Mouse (Mus musculus): ENCODE data around the gene Cdh3.
A peak's percentile ranks its signal among the peaks of the same experiment; 100 is the strongest.

Gene Cdh3

DNA sequence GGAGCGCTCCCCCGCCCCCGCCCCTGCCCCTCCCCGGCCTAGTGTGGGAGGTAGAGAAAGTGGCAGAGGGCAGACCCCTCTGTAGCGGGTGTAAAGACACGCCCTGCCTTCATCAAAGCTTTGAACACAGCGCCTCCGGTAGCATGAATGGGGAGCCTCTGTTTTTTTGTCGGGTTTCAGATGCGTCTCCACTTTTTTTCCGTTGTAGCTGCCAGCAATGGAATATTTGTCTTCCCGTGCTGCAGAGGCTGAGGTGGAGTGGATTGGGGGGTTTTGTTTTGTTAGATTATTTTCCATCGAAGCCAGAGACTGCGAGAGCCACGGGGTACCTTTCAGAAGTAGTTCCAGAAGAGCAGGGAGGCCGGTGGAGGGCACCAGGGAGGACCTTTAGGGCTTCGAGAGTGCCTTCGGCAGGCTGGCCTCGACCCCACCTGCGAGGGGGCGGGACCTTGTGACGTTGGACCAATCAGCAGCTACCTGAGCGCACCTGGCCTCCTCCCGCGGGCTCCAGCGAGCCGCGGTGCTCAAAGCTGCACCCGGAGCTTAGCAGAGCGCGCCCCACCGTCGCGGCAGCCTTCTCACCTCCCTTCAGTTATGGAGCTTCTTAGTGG lies at the start of gene Cdh3:
TSS of gene Cdh3 (plus strand) at position 527 of the 611 bp plus-strand sequence.
- no peak for DNase-seq (ENCODE audit: extremely low spot score, low read depth, low spot score)

DNA sequence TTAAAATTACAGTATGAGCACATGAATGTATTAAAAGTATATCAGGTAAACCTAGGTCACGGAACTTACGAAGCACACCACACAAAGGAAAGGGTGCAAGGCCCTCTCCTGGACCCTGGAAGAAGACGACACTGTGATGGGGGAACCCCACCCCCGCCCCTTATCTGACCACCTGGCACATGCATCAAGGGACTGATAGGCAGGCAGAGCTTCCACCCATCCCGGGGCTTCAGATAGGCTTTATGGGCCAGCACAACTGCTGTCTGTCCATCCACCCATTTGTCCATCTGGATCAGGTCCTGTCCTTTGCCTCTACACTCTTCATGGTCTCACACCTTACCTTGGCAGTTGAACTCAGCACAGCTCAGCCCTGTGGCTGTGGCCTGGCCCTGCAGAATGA lies 48.6 kb upstream of the Cdh3 start:
- DNase-seq (ENCODE audit: extremely low spot score, low read depth, low spot score): no peak

DNA sequence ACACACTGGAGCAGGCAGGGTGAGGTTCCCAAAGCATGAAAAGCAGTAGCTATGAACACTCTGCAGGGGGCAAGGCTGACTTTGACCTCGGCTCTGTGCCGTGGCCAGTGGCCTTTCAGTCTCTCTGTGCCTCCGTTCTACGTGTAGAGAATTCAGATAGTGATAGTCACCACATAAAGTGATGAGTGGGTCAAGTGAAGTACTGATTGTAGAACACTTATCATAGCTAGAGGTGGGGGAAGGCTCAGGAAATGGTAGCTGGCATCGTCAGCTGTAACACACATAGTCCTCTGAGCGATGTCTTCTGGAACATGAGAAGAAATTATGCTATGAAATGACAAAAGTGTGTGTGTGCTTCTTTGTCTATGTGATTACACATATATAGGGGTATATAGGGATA lies 46.9 kb upstream of the Cdh3 start:
- DNase-seq (ENCODE audit: extremely low spot score, low read depth, low spot score): no peak

DNA sequence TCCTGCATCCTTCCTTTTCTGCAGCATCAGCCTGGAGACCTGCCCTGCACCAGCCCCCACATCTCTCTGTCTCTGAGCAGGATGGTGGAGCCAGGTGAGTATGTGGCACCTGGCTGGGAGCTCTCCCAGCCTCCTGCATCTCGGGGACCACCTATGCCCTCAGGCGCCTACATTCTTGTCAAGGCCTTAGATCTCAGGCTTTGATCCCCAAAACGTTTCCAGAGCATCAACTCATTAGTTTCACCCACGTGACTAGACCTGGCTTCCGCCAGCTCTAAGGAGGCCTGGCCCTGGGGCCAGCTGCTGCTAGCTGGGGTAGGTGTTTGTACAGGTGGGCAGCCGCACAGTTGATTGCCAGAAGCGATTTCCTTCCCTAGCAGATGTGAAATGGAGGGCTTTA lies 41.2 kb upstream of the Cdh3 start:
- DNase-seq (ENCODE audit: extremely low spot score, low read depth, low spot score): peak; percentile 26

DNA sequence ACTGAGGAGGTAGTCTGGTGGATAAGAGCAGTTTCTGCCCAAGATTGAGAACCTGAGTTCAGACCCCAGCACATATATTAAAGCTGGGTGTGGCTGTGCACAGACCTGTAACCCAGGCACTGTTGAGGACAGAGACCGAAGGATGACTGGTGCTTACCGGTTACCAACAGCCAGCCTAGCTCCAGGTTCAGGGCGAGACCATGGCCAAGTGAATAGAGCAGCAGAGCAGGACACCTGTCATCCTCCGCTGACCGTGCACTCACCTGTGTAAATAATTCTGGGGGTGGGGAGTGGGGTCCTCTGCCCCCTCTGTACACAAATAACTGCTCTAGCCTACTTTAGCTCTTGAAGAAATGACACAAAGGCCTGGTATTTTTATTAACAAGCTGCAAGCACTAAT lies 36.7 kb upstream of the Cdh3 start:
- DNase-seq (ENCODE audit: extremely low spot score, low read depth, low spot score): no peak

DNA sequence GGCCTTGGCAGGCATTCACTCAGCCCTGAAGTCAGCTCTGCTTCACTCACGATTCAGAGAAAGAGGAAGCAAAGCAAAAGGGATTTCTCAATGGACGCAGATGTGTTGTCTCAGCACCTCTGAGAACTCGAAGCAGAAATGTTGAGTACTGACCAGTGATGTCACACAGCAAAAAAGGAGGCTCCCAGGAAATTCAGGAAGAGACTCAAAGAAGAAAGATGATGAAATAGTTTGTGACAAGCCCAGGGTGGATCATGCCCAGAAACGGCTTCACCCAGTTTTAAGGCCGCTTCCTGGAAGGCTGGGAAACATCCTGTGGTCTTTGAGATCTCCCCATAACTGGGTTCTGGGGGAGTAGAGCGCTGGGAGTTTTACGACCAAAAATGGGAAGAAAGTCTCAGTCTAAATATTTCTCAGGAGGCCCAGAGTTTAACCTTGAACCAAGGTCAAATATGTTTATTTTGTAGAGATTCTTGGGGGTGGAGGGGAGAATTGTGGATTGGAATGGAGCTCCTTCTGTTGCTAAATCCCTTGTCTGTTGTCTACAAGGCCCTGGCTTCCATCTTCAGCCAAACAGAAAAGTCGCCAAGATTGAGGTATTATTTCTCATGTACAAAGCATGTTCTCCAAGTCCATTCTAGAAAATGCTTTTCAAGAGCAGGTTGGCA lies 10.5 kb upstream of the Cdh3 start, which contains the start of gene 6030452D12Rik:
TSS of gene 6030452D12Rik (plus strand) at position 505 of the 668 bp plus-strand sequence.
- no peak for DNase-seq (ENCODE audit: extremely low spot score, low read depth, low spot score)

DNA sequence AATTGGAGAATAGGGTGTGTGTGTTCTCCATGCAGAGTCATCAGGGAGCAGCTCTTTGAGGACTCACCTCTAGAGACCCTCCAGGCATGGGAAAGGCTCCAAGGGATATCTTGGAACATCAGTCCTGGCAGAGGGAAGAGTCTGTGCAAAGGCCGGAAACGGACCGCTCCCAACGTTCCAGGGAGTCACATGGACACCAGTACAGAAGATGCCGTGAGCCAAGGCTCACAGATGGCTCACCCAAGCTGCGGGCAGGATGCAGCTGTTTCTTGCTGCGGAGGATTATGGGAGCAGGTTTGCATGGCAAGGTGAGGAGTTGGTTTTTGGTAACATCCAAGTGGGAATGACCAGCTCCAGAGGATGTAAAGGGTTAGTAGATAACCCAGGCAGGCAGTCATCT lies 6.5 kb upstream of the Cdh3 start:
- DNase-seq (ENCODE audit: extremely low spot score, low read depth, low spot score): no peak

DNA sequence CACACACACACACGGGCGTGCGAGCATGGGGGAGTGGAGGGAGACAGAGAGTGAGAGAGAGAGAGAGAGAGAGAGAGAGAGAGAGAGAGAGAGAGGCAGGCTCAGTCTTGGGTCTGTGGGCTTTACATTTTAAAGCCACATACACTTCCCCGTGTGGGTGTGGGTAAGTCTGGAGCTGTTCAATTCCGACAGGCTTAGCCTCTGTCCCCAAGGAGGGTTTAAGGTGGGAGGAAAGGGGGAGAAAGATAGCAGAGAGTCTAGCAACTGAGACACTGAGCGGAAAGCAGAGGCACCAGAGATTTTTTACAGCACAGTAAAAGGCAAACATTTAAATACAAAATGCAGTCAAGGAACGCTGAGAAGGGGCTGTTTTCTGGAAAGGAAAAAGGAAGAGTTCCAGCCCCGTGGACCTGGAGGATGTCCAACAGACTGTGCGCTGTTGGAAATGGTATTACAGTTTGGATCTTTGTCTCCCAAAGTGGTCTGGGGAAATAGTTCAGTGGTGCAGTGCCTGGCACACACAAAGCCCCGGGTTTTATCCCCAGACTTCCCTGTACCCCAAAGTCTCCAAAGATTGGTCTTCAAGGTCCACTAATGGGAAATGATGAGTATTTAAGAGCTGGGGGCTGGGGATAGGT lies 5.2 kb upstream of the Cdh3 start:
- no peak for DNase-seq (ENCODE audit: extremely low spot score, low read depth, low spot score)

DNA sequence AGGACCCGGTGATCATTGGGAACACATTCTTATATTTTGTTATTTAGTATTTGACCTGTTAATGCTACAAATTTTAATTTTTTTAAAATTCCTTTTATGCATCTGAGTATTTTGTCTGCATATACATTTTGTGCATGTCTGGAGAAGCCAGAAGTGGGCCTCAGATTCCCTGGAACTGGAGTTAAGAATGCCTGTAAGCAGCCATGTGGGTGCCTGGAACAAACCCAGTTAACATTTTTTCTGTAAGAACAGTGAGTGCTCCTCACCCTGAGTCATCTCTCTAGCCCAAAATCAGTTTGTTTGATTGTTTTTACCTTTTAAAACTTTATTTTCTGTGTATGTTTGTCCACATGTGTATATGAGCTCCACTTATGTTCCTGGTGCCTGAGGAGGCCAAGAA lies 4.6 kb upstream of the Cdh3 start:
- no peak for DNase-seq (ENCODE audit: extremely low spot score, low read depth, low spot score)

DNA sequence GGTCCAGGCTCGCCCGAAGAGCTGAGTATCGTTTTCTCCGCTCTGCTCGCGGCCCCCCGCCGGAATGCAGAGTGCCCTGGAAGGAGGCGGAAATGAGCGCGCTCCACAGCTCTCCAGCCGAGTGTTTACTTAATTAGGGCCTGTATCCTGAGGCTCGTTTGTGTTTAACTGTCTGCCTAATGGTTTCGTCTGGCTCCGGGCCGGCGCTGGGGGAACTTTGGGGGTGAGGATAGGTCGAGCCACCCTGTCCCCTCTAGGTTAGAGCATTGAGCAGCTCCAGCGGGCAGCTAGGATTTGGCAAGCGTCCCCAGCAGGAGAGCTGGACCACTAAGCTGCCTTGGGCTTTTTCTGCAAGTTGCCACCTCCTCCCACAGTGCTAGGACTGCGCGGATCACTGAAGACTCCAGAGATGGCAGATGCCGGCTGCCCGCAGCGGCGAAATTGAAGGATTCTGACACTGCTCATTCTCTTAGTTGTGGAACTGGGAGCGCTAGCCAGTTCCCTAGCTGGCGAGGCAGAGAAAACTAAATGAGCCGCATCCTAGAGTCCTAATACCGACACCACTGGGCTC lies 2.8 kb upstream of the Cdh3 start:
- no peak for DNase-seq (ENCODE audit: extremely low spot score, low read depth, low spot score)

DNA sequence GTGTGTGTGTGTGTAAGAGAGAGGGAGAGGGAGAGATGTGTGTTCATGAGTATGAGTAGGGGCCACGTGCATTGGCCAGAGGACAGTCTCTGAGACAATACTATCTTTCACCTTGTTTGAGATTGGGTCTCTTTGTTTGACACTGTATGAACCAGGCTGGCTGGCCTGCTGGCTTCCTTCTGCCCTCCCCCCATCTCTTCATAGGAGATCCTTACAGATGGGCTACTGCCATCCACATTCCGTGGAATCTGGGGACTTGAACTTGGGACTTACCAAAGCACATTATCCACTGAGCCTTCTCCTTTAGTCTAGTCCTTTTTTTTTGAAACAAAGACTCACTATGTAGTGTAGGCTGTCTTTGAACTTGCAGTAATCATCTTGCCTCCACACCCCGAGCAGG lies 2.2 kb upstream of the Cdh3 start:
- DNase-seq (ENCODE audit: extremely low spot score, low read depth, low spot score): no peak

DNA sequence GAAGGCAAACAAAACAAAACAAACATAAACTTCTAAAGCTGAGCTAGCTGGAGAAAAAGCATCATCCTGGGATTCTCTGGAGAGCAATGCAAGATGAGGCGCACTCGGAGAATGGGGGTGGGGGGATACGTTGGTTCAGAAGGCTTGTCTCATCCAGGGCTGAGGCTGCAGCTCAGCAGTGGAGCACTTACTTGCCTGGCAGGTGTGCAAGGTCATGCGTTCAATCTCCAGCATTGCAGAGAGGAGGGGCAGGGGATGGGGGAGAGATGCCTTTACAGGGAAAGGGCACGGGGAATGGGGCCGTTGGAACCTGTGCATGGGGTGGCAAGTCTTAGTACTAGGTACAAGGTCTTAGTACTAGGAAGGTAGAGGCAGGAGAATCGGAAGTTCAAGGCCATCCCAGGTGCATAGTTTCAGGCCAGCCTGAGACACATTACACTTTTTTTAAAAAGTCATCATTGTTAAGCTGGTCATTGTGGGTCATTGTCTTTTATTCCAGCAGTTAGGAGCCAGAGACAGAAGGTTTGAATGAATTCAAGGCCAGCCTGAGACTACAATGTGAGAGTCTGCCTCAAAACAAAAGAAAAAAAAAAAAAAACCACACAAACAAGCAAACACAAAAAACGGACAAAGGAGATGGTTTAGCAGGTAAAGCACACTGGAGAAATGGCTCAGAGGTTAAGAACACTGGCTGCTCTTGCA lies 1.5 kb upstream of the Cdh3 start:
- DNase-seq (ENCODE audit: extremely low spot score, low read depth, low spot score): no peak

DNA sequence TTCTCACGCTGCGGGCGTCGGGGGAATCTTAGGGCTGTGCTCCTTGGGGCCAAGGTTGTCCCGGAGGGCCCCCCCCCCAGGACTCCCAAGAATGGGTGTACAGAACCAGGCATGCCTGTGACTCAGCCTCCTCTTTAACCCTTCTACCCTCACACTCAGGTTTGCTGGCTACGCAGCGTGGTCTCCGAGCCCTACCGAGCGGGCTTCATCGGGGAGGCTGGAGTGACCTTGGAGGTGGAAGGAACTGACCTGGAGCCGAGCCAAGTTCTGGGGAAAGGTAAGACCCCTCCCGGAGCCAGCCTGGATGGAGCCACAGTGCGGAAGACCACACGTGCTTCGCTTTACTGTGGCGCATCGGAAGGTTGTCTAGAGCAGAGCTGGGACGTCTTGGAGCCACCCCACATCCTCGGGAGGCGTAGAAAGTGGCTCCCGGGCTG lies 392 bp downstream of the Cdh3 start:
- no peak for DNase-seq (ENCODE audit: extremely low spot score, low read depth, low spot score)

DNA sequence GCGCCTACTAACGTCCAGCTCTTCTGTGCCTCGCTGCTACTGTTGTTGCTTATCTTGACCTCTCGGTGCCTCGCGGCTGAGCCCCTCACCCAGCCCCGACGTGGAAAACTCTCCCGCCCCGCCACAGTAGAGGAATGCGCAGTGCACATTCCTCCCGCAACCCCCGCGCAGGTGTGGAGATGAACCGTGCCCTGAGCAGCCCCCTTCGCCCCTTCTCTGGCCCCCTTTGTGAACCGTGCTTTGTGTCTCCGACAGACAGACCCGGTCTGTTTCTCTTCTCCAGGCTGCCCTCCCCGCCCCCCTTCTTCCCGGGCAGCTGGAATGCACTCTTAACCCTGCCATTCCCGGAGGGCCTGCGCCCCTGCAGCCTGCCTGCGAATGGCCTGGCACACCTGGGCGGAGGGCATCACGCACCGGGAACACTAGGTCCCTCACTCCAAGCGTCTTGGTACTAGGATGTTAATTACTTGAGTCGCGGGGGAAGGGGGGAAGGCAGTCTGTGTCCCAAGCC lies 895 bp downstream of the Cdh3 start:
- DNase-seq (ENCODE audit: extremely low spot score, low read depth, low spot score): no peak

DNA sequence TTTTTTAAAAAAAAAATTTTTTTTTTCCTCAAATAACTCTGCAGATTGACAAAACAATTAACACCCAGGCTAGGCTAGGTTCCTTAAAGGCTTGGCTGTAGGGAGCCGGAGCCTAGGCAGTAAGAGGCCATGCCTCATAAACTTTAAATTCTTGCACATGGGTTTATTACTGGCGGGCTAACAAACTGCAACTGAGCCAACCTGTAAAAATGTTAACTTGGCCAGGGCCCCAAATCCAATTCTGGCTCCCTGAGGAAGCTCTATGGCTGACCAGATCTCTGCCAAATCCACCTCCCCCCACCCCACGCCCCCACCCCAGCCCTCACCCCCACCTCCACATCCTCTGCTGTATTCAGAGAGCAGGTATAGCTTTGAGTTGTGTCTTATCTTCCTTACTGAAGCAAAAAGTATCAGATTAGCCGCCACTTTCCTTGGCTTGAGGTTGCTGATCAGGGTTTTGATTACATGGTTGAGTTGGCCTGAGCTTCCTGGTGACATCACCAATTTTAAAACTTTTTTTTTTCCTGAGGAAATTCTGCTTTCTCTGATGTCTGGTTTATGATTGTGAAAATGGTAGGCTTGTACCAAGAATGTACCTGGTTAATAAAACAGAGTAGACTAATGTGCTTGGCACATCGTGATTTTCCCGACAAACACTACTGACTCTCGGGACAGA lies 1.9 kb downstream of the Cdh3 start:
- no peak for DNase-seq (ENCODE audit: extremely low spot score, low read depth, low spot score)

DNA sequence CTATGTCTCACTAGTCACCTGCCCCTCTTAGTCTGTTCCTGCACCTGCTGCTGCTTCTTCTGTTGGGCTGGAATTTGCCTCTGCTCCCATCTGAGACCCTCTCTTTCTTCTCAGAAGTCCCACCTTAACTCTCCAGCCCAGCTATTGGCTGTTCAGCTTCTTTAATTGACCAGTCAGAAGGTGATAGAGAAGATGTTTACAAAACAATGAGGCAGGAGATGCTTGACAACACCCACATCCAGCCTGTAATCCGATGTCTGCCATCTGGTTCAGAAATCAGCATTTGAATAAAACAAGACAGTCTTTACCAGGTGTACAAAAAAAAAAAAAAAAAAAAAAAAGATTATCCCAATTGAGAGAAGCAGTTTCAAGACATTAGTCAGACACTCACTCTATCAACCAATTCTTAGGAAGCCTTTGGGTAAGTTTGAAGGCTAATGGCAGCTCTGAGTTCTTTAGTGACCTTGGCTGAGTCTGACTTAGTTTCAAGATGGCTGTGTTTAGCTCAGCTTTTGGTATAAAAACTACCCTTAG lies 5.3 kb downstream of the Cdh3 start:
- DNase-seq (ENCODE audit: extremely low spot score, low read depth, low spot score): no peak

DNA sequence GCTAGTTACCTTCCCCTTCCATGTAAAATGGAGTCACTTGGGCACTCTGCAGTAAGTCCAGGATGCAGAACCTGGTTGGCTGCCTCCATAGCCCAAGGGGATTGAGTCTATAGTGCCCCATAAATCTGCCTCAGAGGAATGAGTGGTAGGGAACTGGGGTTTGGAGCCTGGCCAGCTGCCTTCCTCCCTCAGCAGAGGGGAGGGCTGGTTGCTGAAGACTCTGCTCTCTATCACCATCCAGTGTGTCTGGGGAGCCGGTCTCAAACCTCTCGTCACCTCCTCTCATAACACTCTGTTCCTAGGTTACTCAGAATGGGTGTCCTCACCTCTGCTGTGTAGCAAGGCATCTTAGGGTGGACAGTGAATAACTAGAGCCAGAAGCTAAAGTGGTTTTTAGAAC lies 5.9 kb downstream of the Cdh3 start:
- DNase-seq (ENCODE audit: extremely low spot score, low read depth, low spot score): no peak

DNA sequence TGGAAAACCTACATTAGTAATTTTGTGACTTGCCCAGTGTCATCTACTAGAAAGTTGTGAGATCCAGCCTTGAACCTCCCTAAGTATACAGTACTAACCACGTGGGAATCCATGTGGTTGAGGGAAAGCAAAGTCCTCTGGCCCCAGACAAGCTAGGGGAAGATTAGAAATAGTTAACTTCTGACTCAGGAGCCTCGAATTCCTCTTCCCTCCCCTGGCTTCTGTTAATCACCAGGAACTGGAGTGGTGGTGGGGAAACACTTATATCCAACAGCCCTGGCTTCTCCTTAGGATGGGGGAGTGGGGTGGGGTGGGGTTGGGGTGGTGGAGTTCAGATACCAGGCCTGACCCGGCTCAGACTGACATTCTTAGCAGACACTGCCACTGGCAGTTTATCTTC lies 8.1 kb downstream of the Cdh3 start:
- no peak for DNase-seq (ENCODE audit: extremely low spot score, low read depth, low spot score)

DNA sequence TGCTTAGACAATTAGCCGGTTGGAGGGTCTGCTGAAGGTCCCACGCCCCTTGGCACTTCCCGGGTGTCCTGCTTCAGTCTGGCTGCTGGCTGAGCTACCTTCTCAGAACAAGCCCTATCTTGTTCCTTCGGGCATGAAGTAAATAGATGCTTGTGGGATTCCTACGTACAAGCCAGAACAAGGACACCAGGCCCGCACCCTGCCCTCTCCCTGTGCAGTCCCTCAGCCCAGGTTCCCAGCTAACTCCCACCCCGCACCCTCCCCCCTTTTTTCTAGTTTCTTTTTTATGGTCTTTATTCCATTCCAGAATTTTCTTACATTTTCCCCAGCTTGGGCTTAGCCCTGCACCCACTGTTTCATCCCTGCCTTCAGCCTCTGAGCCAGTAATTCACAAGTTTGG lies 9.9 kb downstream of the Cdh3 start:
- no peak for DNase-seq (ENCODE audit: extremely low spot score, low read depth, low spot score)

DNA sequence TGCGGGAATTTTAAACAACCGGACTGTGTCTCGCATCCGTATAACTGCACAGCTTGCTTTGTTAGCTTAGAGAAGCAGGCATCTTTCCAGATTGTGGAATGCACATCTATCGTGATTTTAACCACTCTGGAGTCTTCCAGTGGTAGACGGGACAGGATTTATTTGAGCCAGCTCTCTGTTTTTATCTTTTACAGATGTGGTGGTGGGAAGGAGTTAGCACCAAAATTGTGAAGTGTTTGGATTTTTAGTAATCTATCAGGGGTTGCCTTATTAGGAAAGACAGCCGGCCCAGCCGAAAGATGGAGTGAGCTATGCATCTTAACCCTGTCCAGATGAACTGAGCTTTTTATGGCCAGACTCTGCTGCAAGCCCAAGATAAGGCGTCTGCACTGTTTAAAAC lies 11.2 kb downstream of the Cdh3 start:
- no peak for DNase-seq (ENCODE audit: extremely low spot score, low read depth, low spot score)

DNA sequence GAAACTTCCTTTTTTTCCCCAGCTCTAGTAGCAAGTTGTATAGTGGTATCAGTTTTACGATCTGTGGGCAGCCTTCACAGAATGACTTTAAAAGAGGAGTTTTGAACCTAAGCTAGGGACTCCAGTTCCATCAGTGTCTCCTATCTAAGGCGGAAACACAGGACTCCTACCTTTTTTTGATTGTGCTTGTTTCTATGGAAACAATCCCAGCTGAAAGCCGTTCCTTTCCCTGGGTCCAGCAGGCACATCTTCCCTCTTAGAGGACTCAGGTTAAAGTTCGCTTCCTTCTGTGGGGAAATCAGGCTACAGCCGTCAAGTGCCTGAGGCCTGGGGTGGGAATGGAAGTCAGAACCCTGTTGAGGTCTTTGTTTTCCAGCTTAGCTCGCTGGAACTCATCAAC lies 16.0 kb downstream of the Cdh3 start:
- DNase-seq (ENCODE audit: extremely low spot score, low read depth, low spot score): no peak

All from hindlimb bud, embryonic 11.5 days (tissue).